Mouse (Mus musculus) limb, embryonic 15.5 days (tissue): ENCODE measurements at regions not wholly inside any gene's neighbourhood (a gene's known extent, or its start where the extent isn't known, plus 50 kb on each side); places are given as distances from the start of the nearest gene placed in this dataset.

Experiments
- ATAC-seq: fragments of 200-750 bp; cut with Nextera tagmentation; 2 replicates; pipeline ENCODE4 v1.8.0; 2017; ENCODE audit warnings: low read depth, moderate TSS enrichment; ENCODE audit not compliant: insufficient number of reproducible peaks, low FRiP score, low TSS enrichment
- H3K27ac ChIP-seq: fragments of 300-500 bp; sonication (generic); 2 replicates; pipeline ENCODE4 v1.5.1; 2015; ENCODE audit warnings: moderate library complexity, mild to moderate bottlenecking, inconsistent platforms
- H3K27me3 ChIP-seq: fragments of 300-500 bp; sonication (generic); 2 replicates; pipeline ENCODE4 v1.6.1; 2015; ENCODE audit warnings: inconsistent platforms
- H3K36me3 ChIP-seq: fragments of 300-500 bp; sonication (generic); 2 replicates; pipeline ENCODE4 v1.6.1; 2015; ENCODE audit warnings: inconsistent platforms
- H3K4me1 ChIP-seq: fragments of 300-500 bp; sonication (generic); 2 replicates; pipeline ENCODE4 v1.6.1; 2015; ENCODE audit warnings: inconsistent platforms
- H3K4me2 ChIP-seq: fragments of 300-500 bp; sonication (generic); 2 replicates; pipeline ENCODE4 v1.6.1; 2015; ENCODE audit warnings: mild to moderate bottlenecking, inconsistent platforms
- H3K4me3 ChIP-seq: fragments of 300-500 bp; sonication (generic); 2 replicates; pipeline ENCODE4 v1.5.1; 2015; ENCODE audit warnings: mild to moderate bottlenecking, inconsistent platforms
- H3K9ac ChIP-seq: fragments of 300-500 bp; sonication (generic); 2 replicates; pipeline ENCODE4 v1.6.1; 2015; ENCODE audit warnings: inconsistent platforms
- H3K9me3 ChIP-seq: fragments of 300-500 bp; sonication (generic); 2 replicates; pipeline ENCODE4 v1.6.1; 2016; ENCODE audit warnings: inconsistent platforms
- WGBS: fragments of 180-500 bp; shearing (Covaris S2); methylation state at CpG from one replicate; pipeline ENCODE4 v1.1.7; 2015; 5-methylcytosine and 5-hydroxymethylcytosine counted together

GRCm38 (mm10) chr3:120015376-120015775 is 231.1 kb upstream of the Ptbp2 start:
- H3K27ac ChIP-seq = no peak overlapping the region
- no peaks in the 10 kb centered on the region for H3K27me3 ChIP-seq
- no peak overlapping the region for H3K4me3 ChIP-seq
- H3K4me2 ChIP-seq = no peak overlapping the region
- H3K9me3 ChIP-seq = no peaks in the 10 kb centered on the region
- no peaks in the 10 kb centered on the region for H3K4me1 ChIP-seq
- no peak overlapping the region for H3K9ac ChIP-seq
- no peak for ATAC-seq
- WGBS = 83% methylated on average over 7 of the region's 7 CpGs
- H3K36me3 ChIP-seq = no peaks in the 10 kb centered on the region

- Histone ChIP-seq H3K4me2 (no peak overlapping the region), H3K27ac (no peak overlapping the region), H3K4me3 (no peak overlapping the region), H3K27me3 (no peaks in the 10 kb centered on the region), H3K4me1 (no peaks in the 10 kb centered on the region), H3K9ac (no peak overlapping the region), H3K9me3 (no peaks in the 10 kb centered on the region), H3K36me3 (no peaks in the 10 kb centered on the region)
- WGBS = 21% methylated on average over 3 of the region's 3 CpGs
- no peak for ATAC-seq
These were observed 227.6 kb upstream of the Ptbp2 start for GRCm38 (mm10) chr3:120011861-120012260.

- no peak overlapping the region for H3K27ac ChIP-seq
- H3K9ac ChIP-seq = no peak overlapping the region
- no peaks in the 10 kb centered on the region for H3K9me3 ChIP-seq
- WGBS = 89% methylated on average over 3 of the region's 3 CpGs
- no peak for ATAC-seq
- no peaks in the 10 kb centered on the region for H3K36me3 ChIP-seq
- no peaks in the 10 kb centered on the region for H3K27me3 ChIP-seq
- H3K4me2 ChIP-seq = no peak overlapping the region
- H3K4me3 ChIP-seq = no peak overlapping the region
- H3K4me1 ChIP-seq = no peaks in the 10 kb centered on the region
These were observed 223.8 kb upstream of the Ptbp2 start for GRCm38 (mm10) chr3:120008110-120008509.

GRCm38 (mm10) chr3:120004588-120004987 is 220.3 kb upstream of the Ptbp2 start:
- Histone ChIP-seq H3K4me3 (no peak overlapping the region), H3K27ac (no peak overlapping the region), H3K4me1 (no peaks in the 10 kb centered on the region), H3K9ac (no peak overlapping the region), H3K27me3 (no peaks in the 10 kb centered on the region), H3K9me3 (no peaks in the 10 kb centered on the region), H3K4me2 (no peak overlapping the region), H3K36me3 (no peaks in the 10 kb centered on the region)
- ATAC-seq = no peak
- 56% methylated on average over 3 of the region's 3 CpGs for WGBS

GRCm38 (mm10) chr3:120000281-120000680 is 216.0 kb upstream of the Ptbp2 start:
- peaks cover 7% of the 10 kb centered on the region; the same call in 1 of the 2 replicates for H3K4me1 ChIP-seq
- no peaks in the 10 kb centered on the region for H3K9me3 ChIP-seq
- no peaks in the 10 kb centered on the region; the same call in 1 of the 2 replicates for H3K27me3 ChIP-seq
- no peaks in the 10 kb centered on the region for H3K36me3 ChIP-seq
- H3K9ac ChIP-seq = no peak overlapping the region
- H3K4me3 ChIP-seq = no peak overlapping the region
- no peak overlapping the region for H3K27ac ChIP-seq
- ATAC-seq = no peak
- H3K4me2 ChIP-seq = no peak overlapping the region
- WGBS = 50% methylated on average over 5 of the region's 5 CpGs

- ATAC-seq = no peak
- WGBS = 38% methylated on average over 9 of the region's 9 CpGs
- Histone ChIP-seq H3K27ac (no peak overlapping the region), H3K4me2 (no peak overlapping the region), H3K9me3 (no peaks in the 10 kb centered on the region), H3K27me3 (no peaks in the 10 kb centered on the region; the same call in 1 of the 2 replicates), H3K4me1 (peaks cover 7% of the 10 kb centered on the region; the same call in 1 of the 2 replicates), H3K9ac (no peak overlapping the region), H3K4me3 (no peak overlapping the region), H3K36me3 (no peaks in the 10 kb centered on the region)
These were observed 212.2 kb upstream of the Ptbp2 start for GRCm38 (mm10) chr3:119996258-119996988.

- H3K36me3 ChIP-seq = no peaks in the 10 kb centered on the region
- H3K4me3 ChIP-seq = no peak overlapping the region
- no peak overlapping the region for H3K4me2 ChIP-seq
- no peak for ATAC-seq
- H3K4me1 ChIP-seq = peaks cover 7% of the 10 kb centered on the region; the same call in 1 of the 2 replicates
- H3K9me3 ChIP-seq = no peaks in the 10 kb centered on the region
- H3K27me3 ChIP-seq = no peaks in the 10 kb centered on the region; the same call in 1 of the 2 replicates
- 31% methylated on average over 4 of the region's 4 CpGs for WGBS
- H3K27ac ChIP-seq = no peak overlapping the region
- H3K9ac ChIP-seq = no peak overlapping the region
These were observed 211.5 kb upstream of the Ptbp2 start for GRCm38 (mm10) chr3:119995781-119996180.

GRCm38 (mm10) chr3:119987245-119987852 is 203.1 kb upstream of the Ptbp2 start:
- 75% methylated on average over 3 of the region's 3 CpGs for WGBS
- Histone ChIP-seq H3K9ac (no peak overlapping the region), H3K4me2 (no peak overlapping the region), H3K27me3 (no peaks in the 10 kb centered on the region), H3K27ac (no peak overlapping the region), H3K9me3 (no peaks in the 10 kb centered on the region), H3K4me1 (no peaks in the 10 kb centered on the region), H3K36me3 (no peaks in the 10 kb centered on the region), H3K4me3 (no peak overlapping the region)
- ATAC-seq = no peak

GRCm38 (mm10) chr3:119977349-119977748 is 193.1 kb upstream of the Ptbp2 start:
- no peak overlapping the region for H3K27ac ChIP-seq
- H3K36me3 ChIP-seq = no peaks in the 10 kb centered on the region
- no peak overlapping the region for H3K4me2 ChIP-seq
- H3K9me3 ChIP-seq = no peaks in the 10 kb centered on the region
- WGBS = 98% methylated on average over 1 of the region's 1 CpGs
- ATAC-seq = no peak
- no peaks in the 10 kb centered on the region for H3K27me3 ChIP-seq
- H3K4me3 ChIP-seq = no peak overlapping the region
- no peaks in the 10 kb centered on the region for H3K4me1 ChIP-seq
- no peak overlapping the region for H3K9ac ChIP-seq

GRCm38 (mm10) chr3:119976363-119976762 is 192.1 kb upstream of the Ptbp2 start:
- Histone ChIP-seq H3K27me3 (no peaks in the 10 kb centered on the region), H3K27ac (no peak overlapping the region), H3K4me3 (no peak overlapping the region), H3K4me1 (no peaks in the 10 kb centered on the region), H3K9ac (no peak overlapping the region), H3K36me3 (no peaks in the 10 kb centered on the region), H3K9me3 (no peaks in the 10 kb centered on the region), H3K4me2 (no peak overlapping the region)
- no peak for ATAC-seq
- WGBS = 87% methylated on average over 3 of the region's 3 CpGs

GRCm38 (mm10) chr3:119958799-119959467 is 174.7 kb upstream of the Ptbp2 start:
- WGBS = 38% methylated on average over 5 of the region's 5 CpGs

GRCm38 (mm10) chr3:119957529-119957928 is 173.3 kb upstream of the Ptbp2 start:
- Histone ChIP-seq H3K4me3 (no peak overlapping the region), H3K9ac (no peak overlapping the region), H3K4me1 (peaks cover 3% of the 10 kb centered on the region; the same call in 1 of the 2 replicates), H3K36me3 (no peaks in the 10 kb centered on the region), H3K9me3 (no peaks in the 10 kb centered on the region), H3K27ac (no peak overlapping the region), H3K4me2 (no peak overlapping the region), H3K27me3 (no peaks in the 10 kb centered on the region)
- WGBS = 74% methylated on average over 8 of the region's 8 CpGs
- no peak for ATAC-seq

More at GRCm38 (mm10) chr3:119958799-119959467, 174.7 kb upstream of the Ptbp2 start:
- H3K27me3 ChIP-seq = no peaks in the 10 kb centered on the region
- H3K4me2 ChIP-seq = no peak overlapping the region
- H3K9me3 ChIP-seq = no peaks in the 10 kb centered on the region
- ATAC-seq = no peak
- peaks cover 3% of the 10 kb centered on the region; the same call in 1 of the 2 replicates for H3K4me1 ChIP-seq
- no peak overlapping the region for H3K27ac ChIP-seq
- H3K9ac ChIP-seq = no peak overlapping the region
- H3K36me3 ChIP-seq = no peaks in the 10 kb centered on the region
- H3K4me3 ChIP-seq = no peak overlapping the region
